ENCODE assay signal across 8 mouse cellular contexts in the genomic region with DNA sequence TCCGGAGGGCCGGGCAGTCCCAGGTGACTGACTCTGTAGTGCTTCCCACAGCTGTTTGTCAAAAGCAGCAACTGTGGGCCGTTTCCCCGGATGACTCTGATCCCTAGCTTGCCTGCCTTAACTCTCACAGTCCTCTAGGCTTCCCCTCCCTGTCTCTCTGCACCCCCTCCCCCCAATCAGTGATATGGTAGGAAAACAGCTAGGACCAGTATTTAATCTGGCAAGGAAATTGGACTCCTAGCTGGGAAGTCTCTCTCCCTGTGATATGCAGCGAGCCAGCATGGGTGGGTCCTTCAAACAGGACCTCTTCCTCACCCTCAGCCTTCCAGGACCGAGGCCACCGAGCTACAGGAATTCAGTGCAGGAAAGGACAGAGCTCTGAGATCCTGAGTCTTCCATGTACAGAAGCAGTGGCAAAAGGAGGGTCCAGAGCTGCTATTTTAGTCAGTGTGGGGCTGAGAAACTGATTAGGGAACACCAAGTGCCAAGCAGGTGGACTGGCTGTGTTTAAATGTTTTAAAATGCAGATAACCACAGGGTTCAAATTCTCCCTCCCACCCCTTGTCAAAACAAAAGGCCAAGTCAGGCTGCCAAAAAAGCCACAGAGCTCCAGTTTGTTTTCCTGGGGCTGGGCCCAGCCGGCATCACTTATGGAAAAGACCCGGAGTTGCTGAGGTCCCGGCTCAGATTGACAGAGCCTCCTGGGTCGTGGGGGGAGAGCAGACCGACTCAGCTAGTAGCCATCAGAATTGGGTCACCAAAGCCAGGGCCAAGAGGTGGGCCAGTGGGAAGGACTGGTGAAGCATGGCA. TPM values are rescaled to one million over a fixed set of nuclear protein-coding genes. Genes with fewer than 3 reads are reported as not detected.
DNase-seq lines count a peak whose midpoint lies in the region; ATAC-seq and TF ChIP-seq lines count a peak whose summit lies in the region.

No protein-coding gene starts in this region.

- peak; percentile 30 to 31 for DNase-seq in cerebellum, postnatal 36 days
- no peak for DNase-seq in cerebellum, adult 8-10 months
- no peak for DNase-seq in heart, embryonic 10.5 days (ENCODE audit: low spot score)
- peak; percentile 86 for DNase-seq in midbrain, embryonic 11.5 days (ENCODE audit: low spot score, missing footprints)

- no peaks in the 10 kb centered on the region for H3K27me3 ChIP-seq in heart, embryonic 10.5 days (ENCODE audit: insufficient read depth, poor library complexity, severe bottlenecking)
- H3K27me3 ChIP-seq in kidney, embryonic 16.5 days (ENCODE audit: insufficient read depth, low read length): no peaks in the 10 kb centered on the region
- H3K27me3 ChIP-seq in midbrain, embryonic 11.5 days (ENCODE audit: control insufficient read depth, insufficient read depth, low read length): no peaks in the 10 kb centered on the region

- H3K4me2 ChIP-seq in kidney, embryonic 16.5 days (replicated peaks; ENCODE audit: low read depth, low read length): 0 out of 2 replicates have a peak overlapping the region, but pooled peaks have one; percentile 0
- H3K4me2 ChIP-seq in midbrain, embryonic 11.5 days: no peak overlapping the region

- H3K9me3 ChIP-seq in heart, embryonic 10.5 days: no peaks in the 10 kb centered on the region
- H3K9me3 ChIP-seq in kidney, embryonic 16.5 days (ENCODE audit: low read length): no peaks in the 10 kb centered on the region
- no peaks in the 10 kb centered on the region for H3K9me3 ChIP-seq in midbrain, embryonic 11.5 days (ENCODE audit: control insufficient read depth, low read length)

- peaks cover 50% of the 10 kb centered on the region for H3K36me3 ChIP-seq in heart, embryonic 10.5 days
- peaks cover 4% of the 10 kb centered on the region; the same call in 1 of the 2 replicates for H3K36me3 ChIP-seq in kidney, embryonic 16.5 days (ENCODE audit: insufficient read depth, low read length)
- no peaks in the 10 kb centered on the region for H3K36me3 ChIP-seq in midbrain, embryonic 11.5 days (ENCODE audit: control insufficient read depth, insufficient read depth, low read length)

- TF ChIP-seq POLR2A in cortical plate, adult 2 months (IDR thresholded peaks at IDR 0.05; ENCODE audit: extremely low read depth, insufficient read depth, low read length): no peak

- WGBS in heart, embryonic 10.5 days: 19% methylated on average over 12 of the region's 12 CpGs
- 16% methylated on average over 12 of the region's 12 CpGs for WGBS in kidney, embryonic 16.5 days
- WGBS in midbrain, embryonic 11.5 days: 31% methylated on average over 12 of the region's 12 CpGs

- ATAC-seq in kidney, embryonic 16.5 days (ENCODE audit: low FRiP score, low TSS enrichment): peak; percentile 47
- no peak for ATAC-seq in midbrain, embryonic 11.5 days (ENCODE audit: low FRiP score)
- no peak for ATAC-seq in activated CD4-positive, CD25-positive, alpha-beta regulatory T cell, adult 4 months
- ATAC-seq in megakaryocyte-erythroid progenitor cell, adult 5-6 weeks (replicated peaks; ENCODE audit: low FRiP score, low TSS enrichment, poor library complexity, severe bottlenecking): no peak

- no peak overlapping the region for H3K4me3 ChIP-seq in cortical plate, adult 2 months (ENCODE audit: insufficient read depth, low read length)
- 0 out of 2 replicates have a peak overlapping the region, but pooled peaks have one; percentile 16 for H3K4me3 ChIP-seq in heart, embryonic 10.5 days
- no peak overlapping the region for H3K4me3 ChIP-seq in kidney, embryonic 16.5 days (ENCODE audit: low read length)
- no peak overlapping the region for H3K4me3 ChIP-seq in midbrain, embryonic 11.5 days (ENCODE audit: low read depth, low read length)

- H3K27ac ChIP-seq in cortical plate, adult 2 months (ENCODE audit: insufficient read depth, low read length): 0 out of 2 replicates have a peak overlapping the region, but pooled peaks have one; percentile 39
- H3K27ac ChIP-seq in heart, embryonic 10.5 days: peak overlapping the region; percentile 87
- H3K27ac ChIP-seq in kidney, embryonic 16.5 days (ENCODE audit: low read length): peak overlapping the region; percentile 81
- H3K27ac ChIP-seq in midbrain, embryonic 11.5 days (ENCODE audit: low read depth, low read length): peak overlapping the region; percentile 25; the same call in 1 of the 2 replicates

- 0 out of 2 replicates have a peak overlapping the region, but pooled peaks have one; percentile 4 for H3K9ac ChIP-seq in kidney, embryonic 16.5 days (replicated peaks; ENCODE audit: low read length)
- no peak overlapping the region for H3K9ac ChIP-seq in midbrain, embryonic 11.5 days (ENCODE audit: low read length)

- peaks cover 9% of the 10 kb centered on the region for H3K4me1 ChIP-seq in cortical plate, adult 2 months (ENCODE audit: control insufficient read depth, insufficient read depth, low read length)
- H3K4me1 ChIP-seq in heart, embryonic 10.5 days: peaks cover 78% of the 10 kb centered on the region
- peaks cover 71% of the 10 kb centered on the region for H3K4me1 ChIP-seq in kidney, embryonic 16.5 days (ENCODE audit: insufficient read depth, low read length)
- peaks cover 24% of the 10 kb centered on the region for H3K4me1 ChIP-seq in midbrain, embryonic 11.5 days (ENCODE audit: control insufficient read depth, insufficient read depth, low read length)

- no peak for TF ChIP-seq CTCF in cortical plate, adult 2 months (IDR thresholded peaks at IDR 0.05; ENCODE audit: extremely low read depth, insufficient read depth, low read length)

RNA-seq across cellular contexts. Expression of a gene that starts 28.0 kb away (rescaled TPM):
- 0.04 TPM in 1 of 2 replicates, not detected in the other for polyA plus RNA-seq in cortical plate, adult 2 months (2012; rRNA removed)
- 0.40 and 1.2 TPM in 2 replicates for polyA plus RNA-seq in heart, embryonic 10.5 days (2016; fragmentation: Nextera tagmentation; extraction: Ambion mirVana)
- polyA plus RNA-seq in kidney, embryonic 16.5 days (2015; fragmentation: Nextera tagmentation; extraction: Ambion mirVana): 7.1 TPM in 1 of 2 replicates, not detected in the other
- not detected in 2 replicates for polyA plus RNA-seq in midbrain, embryonic 11.5 days (2014; fragmentation: Nextera tagmentation; extraction: Ambion mirVana)
- not detected for polyA plus RNA-seq in activated CD4-positive, CD25-positive, alpha-beta regulatory T cell, adult 4 months (2017; shearing (Covaris generic))
- total RNA-seq in megakaryocyte-erythroid progenitor cell, adult 5-6 weeks (2014; fragmentation: Nextera tagmentation): not detected in 2 replicates
- total RNA-seq in megakaryocyte-erythroid progenitor cell, adult 5-6 weeks (2017): not detected in 2 replicates

RNA-seq across cellular contexts. Expression of a gene that starts 44.7 kb away (rescaled TPM):
- 19.2 and 21.2 TPM in 2 replicates for polyA plus RNA-seq in cortical plate, adult 2 months (2012; rRNA removed)
- polyA plus RNA-seq in heart, embryonic 10.5 days (2016; fragmentation: Nextera tagmentation; extraction: Ambion mirVana): 13.7 and 17.0 TPM in 2 replicates
- 15.6 and 19.0 TPM in 2 replicates for polyA plus RNA-seq in kidney, embryonic 16.5 days (2015; fragmentation: Nextera tagmentation; extraction: Ambion mirVana)
- polyA plus RNA-seq in midbrain, embryonic 11.5 days (2014; fragmentation: Nextera tagmentation; extraction: Ambion mirVana): 15.3 and 16.2 TPM in 2 replicates
- polyA plus RNA-seq in activated CD4-positive, CD25-positive, alpha-beta regulatory T cell, adult 4 months (2017; shearing (Covaris generic)): 1 to 10 TPM; 6.6 to 7.0 TPM
- total RNA-seq in megakaryocyte-erythroid progenitor cell, adult 5-6 weeks (2014; fragmentation: Nextera tagmentation): 11.3 TPM in 2 replicates
- total RNA-seq in megakaryocyte-erythroid progenitor cell, adult 5-6 weeks (2017): 3.5 and 4.3 TPM in 2 replicates

RNA-seq across cellular contexts. Expression of a gene that starts 46.1 kb away (rescaled TPM):
- polyA plus RNA-seq in cortical plate, adult 2 months (2012; rRNA removed): 24.3 and 26.6 TPM in 2 replicates
- polyA plus RNA-seq in heart, embryonic 10.5 days (2016; fragmentation: Nextera tagmentation; extraction: Ambion mirVana): 53.9 and 61.8 TPM in 2 replicates
- polyA plus RNA-seq in kidney, embryonic 16.5 days (2015; fragmentation: Nextera tagmentation; extraction: Ambion mirVana): 53.4 and 54.4 TPM in 2 replicates
- 29.0 and 30.3 TPM in 2 replicates for polyA plus RNA-seq in midbrain, embryonic 11.5 days (2014; fragmentation: Nextera tagmentation; extraction: Ambion mirVana)
- polyA plus RNA-seq in activated CD4-positive, CD25-positive, alpha-beta regulatory T cell, adult 4 months (2017; shearing (Covaris generic)): 10 to 100 TPM; 19.7 to 20.0 TPM
- 16.1 and 24.1 TPM in 2 replicates for total RNA-seq in megakaryocyte-erythroid progenitor cell, adult 5-6 weeks (2014; fragmentation: Nextera tagmentation)
- total RNA-seq in megakaryocyte-erythroid progenitor cell, adult 5-6 weeks (2017): 17.9 and 20.8 TPM in 2 replicates

Comparison
In these comparisons a context has a peak if more than half of its experiments do, and no peak if none do; other contexts are left out.
1. DNase-seq: peak in cerebellum, postnatal 36 days (2 of 2) and midbrain, embryonic 11.5 days (single experiment); none in cerebellum, adult 8-10 months (single experiment) and heart, embryonic 10.5 days (single experiment).
2. H3K27ac ChIP-seq: peak in every context shown above with its lines; median percentile 87 in heart, embryonic 10.5 days; 81 in kidney, embryonic 16.5 days; 39 in cortical plate, adult 2 months; 25 in midbrain, embryonic 11.5 days.